Mouse (Mus musculus) heart, adult 18-20 months (tissue): Measurements from ENCODE around the gene Psen2. TPM values are rescaled to one million over a fixed set of nuclear protein-coding genes. Genes with fewer than 3 reads are reported as not detected.

ENCODE experiments used
- DNase-seq, 2 experiments: peaks; one replicate each; pipeline ENCODE4 v3.0.0; 2021 to 2022; ENCODE audit warnings: mixed read lengths in 1 of 2
- total RNA-seq, 2 experiments: library from RNA; stranded (reverse); gene quantifications; 2 replicates each; pipeline ENCODE4 v1.2.3; 2021

Gene Psen2
- total RNA-seq, 2 experiments from 2014 or later, result 12.1 to 16.3 TPM

GRCm38 (mm10) chr1:180249666-180250440, 13.4 kb downstream of the Psen2 start:
- DNase-seq, result peak; percentile 90 to 92

- DNase-seq, result no peak
These were observed 14.6 kb downstream of the Psen2 start for GRCm38 (mm10) chr1:180248593-180249146.

- no peak for DNase-seq
These were observed 15.3 kb downstream of the Psen2 start for GRCm38 (mm10) chr1:180247901-180248300.

DNA sequence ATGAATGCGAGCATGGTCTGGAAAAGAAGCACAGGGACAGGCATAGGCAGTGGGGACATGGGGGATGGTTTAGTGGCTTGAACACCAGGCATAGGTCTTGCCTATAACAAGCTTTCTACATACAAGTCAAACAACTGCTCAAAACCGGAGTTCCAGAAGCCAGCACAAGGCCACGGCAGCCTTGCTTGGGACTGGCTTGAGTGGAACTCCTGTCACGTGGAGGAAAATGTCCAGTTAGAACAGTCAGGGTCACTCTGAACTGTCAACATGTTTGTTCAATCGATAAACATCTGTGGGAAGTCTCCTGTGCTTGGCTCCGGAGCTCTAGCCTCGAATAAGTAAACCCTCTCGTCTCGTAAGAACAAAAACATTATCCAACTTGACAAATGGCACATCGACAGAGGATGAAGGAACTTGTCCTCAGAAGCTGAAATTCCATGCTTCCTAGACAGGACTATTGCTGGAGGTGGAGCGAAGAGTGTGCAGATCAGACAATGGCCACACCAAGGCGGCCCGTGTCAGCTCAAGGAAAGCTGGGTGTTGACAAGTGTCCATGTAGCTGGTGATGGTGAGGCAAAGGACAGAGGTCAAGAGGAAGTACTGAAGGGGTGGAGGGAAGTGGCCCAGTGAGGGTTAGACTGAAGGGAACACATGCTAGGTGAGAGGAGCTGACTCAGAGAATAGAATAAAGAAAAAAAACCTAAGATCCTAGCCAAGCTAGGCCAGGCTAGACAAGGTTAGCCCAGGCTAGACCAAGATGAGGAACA, 17.3 kb downstream of the Psen2 start:
- DNase-seq, result no peak

- DNase-seq, result no peak
These were observed 31.5 kb downstream of the Psen2 start for GRCm38 (mm10) chr1:180231729-180232128.

DNA sequence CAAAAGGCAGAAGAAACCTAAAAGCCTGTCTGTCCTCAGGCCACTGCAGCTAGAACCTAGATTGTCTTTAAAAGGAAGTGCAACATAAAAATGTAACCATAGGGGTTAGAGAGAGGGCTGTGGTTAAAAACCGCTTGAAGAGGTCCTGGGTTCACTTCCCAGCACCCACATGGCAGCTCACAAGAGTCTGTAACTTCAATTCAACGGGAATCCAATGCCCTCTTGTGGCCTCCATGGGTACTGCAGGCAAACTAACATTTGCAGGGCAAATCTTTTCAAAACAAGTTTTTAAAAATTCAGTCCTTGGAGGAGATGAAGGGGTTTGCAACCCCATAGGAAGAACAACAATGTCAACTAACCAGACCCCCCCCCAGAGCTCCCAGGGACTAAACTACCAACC, 32.7 kb downstream of the Psen2 start:
- DNase-seq, result peak in 1 of 2 experiments; percentile 48

DNA sequence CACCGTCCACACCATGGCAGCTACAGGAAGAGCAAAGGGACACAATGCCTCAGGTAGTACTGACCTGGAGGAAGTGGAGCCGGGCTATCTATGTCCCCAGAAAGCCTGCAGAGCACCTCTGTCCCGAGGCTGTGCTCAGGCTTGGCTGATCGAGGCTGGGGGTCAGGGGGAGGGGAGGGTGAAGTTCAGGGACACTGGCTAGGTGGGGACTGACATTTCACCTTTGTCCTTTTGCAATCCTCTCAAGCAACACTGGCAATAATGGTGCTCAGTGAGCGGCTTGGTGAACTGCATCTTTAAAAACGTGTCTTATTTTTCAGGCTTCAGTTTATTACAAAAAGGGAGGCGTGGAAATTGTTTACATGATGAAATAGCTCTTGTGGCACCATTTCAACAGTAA, 33.3 kb downstream of the Psen2 start:
- no peak for DNase-seq

DNA sequence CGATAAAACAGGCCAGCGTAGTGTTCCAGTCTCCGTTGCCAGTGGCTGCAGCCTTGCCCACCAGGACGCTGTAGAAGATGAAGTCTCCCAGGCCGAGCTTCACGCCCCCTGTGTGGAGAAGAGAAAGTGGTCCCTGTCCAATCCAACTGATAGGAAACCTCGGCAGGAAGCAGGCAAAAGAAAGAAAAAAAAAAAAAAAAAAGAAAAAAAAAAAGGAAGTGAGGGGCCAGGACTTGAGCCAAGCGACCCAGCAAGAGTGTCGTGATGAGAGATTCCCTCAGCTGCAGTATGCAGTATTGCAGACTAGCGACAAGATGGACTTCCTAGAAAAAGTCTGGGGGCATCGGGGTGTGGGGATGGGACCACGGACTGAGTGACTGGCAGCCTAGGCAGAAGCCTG, 34.4 kb downstream of the Psen2 start:
- DNase-seq, result no peak

DNA sequence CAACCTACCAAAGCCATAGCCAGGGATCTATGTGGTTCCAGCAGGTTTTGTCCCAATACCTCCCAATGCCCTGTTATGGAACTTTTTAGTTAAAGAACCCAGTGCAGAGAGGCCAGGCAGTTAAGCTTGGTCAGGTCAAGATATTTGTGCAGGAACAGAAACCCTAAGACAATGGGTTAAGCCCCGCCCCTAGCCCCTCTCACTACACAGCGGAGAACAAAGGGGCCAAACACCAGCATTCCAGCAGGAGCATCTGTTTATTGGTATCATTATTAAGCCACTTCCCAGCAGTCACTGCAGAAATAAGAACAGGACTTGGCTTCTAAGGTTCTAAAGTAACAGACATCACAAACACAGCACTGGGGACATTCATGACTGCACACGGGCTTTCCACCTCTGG, 36.5 kb downstream of the Psen2 start:
- no peak for DNase-seq

DNA sequence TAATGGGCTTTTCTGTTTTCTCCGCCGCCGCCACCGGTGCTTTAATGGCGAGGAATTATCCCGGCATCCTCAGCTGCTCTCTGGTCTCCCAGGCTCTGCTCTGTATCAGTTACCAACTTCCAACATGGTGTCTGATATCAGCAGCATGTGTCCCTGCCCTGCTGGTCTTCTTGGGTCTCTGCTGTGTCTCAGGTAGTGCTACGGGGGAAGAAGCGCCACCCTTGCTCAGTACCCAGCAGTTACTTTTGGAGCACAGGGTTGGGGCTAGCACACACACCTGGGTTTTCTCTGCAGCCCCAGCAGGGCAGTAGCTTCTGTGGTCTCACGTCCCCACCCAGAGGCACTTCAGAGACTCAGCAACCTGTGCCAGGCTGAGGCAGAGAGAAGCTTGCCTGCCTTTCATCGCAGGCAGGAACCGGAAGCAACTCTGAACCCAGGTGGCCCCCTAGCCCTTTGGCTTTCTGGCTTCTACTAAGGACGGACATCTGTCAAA, 37.0 kb downstream of the Psen2 start:
- no peak for DNase-seq

DNA sequence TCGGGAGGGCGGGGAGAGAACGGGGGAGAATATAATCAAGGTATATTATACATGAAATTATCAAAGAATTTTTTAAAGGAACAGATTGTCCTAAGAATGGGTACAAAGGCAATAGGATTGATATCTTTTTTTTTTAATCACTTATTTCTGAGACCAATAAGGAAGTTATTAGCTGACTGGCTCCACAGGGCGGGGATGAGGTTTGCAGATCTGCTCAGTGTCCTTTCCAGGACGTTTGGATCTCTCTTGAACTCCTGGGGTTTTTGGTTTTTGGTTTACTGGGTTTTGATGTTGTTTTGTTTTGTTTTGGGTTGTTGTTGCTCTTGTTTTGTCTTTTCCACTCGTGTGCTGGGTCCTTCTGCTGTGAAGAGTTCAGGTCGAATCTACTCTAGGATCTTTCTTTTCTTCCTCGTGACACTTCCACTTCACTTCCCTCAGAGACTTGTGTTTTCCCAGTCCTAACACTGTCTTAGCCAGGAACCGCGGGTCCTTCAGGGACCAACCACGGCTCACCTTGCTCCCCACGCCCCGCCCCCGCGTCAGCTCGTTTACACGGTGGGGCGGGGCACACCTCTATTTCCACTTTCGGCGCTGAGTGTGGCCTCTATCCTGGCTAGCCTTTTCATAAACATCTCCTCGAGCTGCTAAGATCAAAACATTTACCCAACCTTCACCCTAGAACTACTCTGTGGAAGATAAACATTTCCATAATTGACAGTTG, 37.6 kb downstream of the Psen2 start:
- DNase-seq, result peak; percentile 63

DNA sequence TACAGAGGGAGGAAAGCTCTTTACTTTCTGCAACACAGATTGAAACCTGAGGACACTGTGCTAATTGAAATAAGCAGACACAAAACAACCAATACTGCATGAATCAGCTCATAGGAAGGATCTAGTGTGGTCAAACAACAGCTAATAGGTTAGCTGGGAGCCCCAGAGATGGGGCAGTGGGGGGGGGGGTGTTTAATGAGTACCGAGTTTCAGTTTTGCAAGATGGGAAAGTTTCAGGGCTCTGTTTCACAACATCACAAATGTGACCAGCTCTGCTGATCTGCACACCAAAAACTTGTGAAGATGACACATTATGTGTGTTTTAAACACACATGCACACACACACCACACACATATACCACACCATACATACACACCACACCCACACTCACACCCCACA, 41.2 kb downstream of the Psen2 start:
- no peak for DNase-seq

- no peak for DNase-seq
These were observed 42.3 kb downstream of the Psen2 start for GRCm38 (mm10) chr1:180220791-180221542.

DNA sequence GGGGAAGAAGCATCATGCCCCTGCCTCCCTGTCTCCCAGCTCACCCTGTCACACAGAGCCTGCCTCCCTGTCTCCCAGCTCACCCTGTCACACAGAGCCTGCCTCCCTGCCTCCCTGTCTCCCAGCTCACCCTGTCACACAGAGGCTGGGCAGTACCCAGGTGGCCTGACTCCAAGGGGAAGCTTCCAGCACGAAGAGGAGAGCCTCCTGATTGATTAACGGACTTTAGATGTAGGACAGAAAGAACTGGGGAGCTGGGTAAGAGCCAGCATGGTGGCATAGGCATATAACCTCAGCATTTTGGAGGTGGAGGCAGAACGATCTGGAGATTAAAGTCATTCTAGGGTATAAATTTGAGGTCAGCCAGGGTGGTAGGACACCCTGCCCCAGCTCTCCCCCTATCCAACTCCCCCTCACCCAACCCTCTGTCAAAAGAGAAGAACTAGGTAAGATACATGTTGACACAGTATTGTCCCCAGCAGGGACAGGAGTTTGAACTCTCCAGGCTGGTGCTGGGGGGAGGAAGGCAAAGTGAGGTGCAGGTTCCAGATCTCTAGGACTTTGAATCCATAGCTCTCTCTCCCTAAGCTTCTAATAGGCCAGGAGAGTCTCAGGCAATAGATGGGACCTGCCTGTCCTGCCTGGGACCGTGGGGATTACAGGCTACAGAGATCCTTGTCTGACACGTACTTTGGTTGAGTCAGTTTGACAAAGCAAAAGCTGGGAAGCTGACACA, 46.5 kb downstream of the Psen2 start:
- DNase-seq, result no peak

DNA sequence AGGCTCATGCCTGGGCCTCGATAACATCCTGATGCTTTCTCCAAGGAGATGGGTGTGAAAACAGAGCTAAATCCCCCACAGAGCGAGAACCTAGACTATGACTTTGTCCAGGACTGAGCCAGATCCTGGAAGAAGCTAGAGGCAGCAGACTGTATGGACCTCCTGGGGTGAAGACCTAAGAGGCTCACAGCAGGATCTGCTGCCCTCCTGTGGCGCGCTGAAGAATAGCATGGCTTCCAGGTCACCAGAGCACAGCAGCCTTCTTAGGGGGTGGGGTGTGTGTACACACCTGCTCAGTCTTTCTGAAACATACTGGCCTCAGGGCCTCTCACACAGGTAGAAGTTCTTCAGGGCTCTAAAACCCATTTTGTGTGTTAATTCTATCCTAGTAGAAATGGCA, 48.2 kb downstream of the Psen2 start:
- peak; percentile 74 to 78 for DNase-seq

DNA sequence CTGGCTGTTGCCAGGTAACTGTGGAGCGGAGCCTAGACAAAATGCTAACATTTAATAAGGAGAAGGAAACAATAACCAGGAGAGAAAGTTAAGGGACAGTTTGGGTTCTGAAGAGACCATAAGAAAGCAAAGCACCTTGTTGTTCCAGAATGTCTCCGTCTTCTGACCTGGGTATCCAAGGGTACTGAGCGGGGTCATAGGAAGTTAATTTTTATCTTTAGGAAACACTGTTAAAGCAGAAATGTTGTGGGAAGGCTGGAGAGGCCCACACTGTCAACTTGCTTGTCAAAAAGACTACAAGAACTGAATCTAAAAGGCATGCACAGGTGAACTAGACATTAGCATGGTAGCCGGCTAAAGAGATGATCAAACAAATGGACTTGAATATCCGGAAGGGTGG, 50.3 kb downstream of the Psen2 start:
- DNase-seq, result no peak

GRCm38 (mm10) chr1:180210781-180211271, 52.4 kb downstream of the Psen2 start:
- DNase-seq, result peak in 1 of 2 experiments; percentile 53

GRCm38 (mm10) chr1:180210031-180210432, 53.2 kb downstream of the Psen2 start:
- DNase-seq, result peak; percentile 70 to 82

GRCm38 (mm10) chr1:180208370-180208769, 54.9 kb downstream of the Psen2 start:
- DNase-seq, result no peak

- DNase-seq, result peak in 1 of 2 experiments; percentile 45
These were observed 62.5 kb downstream of the Psen2 start for GRCm38 (mm10) chr1:180200722-180201121.

GRCm38 (mm10) chr1:180199715-180200050, 63.6 kb downstream of the Psen2 start:
- DNase-seq, result no peak
